Mouse (Mus musculus): ENCODE data around the gene Adgre4. TPM values are rescaled to one million over a fixed set of nuclear protein-coding genes. Genes with fewer than 3 reads are reported as not detected.
"Not testable (repeated sequence)": the region's sequence is repeated elsewhere in the genome, so short reads cannot be mapped to it uniquely, and the experiment has no call there.

Gene Adgre4
- total RNA-seq (2015; ENCODE audit: low replicate concordance), result 16.3 and 19.8 TPM in 2 replicates
- 6.3 and 7.5 TPM in 2 replicates for total RNA-seq (2017; ENCODE audit: low replicate concordance)

DNA sequence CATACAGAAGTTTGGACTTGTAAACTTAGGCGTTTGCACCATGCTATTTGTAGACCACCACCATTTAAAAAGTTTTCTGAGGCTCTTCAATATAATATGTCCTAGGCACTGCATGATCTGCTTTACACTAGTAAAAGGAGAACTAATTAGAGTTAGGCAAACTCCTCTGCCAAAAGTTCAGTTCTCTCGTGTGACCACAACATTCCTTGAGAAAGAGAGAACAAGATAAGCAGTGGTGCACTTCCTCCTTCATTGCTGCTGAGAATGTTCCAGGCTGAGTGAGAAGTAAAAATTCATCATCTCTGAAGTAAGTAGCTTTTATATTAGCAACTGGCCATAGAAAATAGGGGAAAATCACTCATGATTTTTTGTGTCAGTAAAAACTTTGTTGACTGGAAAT, at the start of gene Adgre4:
Gene Adgre4 (plus strand): TSS at position 199 of the 400 bp plus-strand sequence.
- no peak for ATAC-seq (replicated peaks; ENCODE audit: low FRiP score, poor library complexity, severe bottlenecking)

DNA sequence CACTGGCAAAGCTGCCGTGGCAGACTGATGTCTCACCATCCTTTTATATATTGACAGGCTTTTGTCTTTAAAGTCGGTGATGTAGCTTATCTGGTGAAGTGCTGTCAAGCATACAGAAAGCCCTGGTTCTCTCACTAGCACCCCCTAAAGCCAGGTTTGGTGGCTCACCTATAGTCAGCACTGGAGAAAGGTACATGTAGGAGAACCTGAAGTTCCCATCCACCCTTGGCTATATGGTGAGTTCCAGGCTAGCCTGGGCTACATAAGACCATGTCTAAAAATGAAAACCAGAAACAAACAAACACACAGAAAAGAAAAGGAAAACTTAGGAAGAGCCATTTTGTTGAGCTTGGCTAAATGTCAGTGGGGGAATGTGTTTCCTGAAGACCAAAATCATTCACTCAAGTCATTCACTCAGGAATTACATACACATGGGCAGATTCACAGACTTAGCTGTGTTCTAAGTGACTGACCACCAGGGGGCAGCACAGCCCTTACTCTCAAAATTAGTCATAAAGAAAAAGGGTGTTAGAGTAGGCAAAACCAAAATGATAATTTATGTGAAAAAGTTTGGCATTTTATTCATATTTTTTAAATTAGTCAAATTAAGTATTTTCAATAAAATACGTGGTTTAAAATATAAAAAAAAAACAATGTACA, 47.5 kb upstream of the Adgre4 start:
- ATAC-seq (replicated peaks; ENCODE audit: low FRiP score, poor library complexity, severe bottlenecking), result peak; percentile 83

DNA sequence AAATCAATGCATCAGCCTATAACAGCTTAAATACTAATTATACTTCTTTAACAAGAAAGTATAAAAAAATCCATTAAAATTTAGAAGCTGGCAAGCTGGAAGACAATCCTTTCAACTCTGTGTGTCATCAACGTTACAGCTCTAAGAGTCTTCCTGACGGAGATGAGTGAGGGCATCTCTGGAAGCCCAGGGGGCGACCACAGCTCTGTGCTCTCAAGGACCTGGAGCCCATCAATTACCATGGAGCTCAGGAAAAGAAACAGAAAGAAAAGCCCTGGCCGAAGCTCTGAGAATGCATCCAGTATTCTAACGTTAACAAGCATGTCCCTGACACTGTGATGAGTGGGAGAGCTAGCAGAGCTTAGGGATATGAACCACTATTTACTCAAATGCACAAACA, 46.9 kb upstream of the Adgre4 start:
- no peak for ATAC-seq (replicated peaks; ENCODE audit: low FRiP score, poor library complexity, severe bottlenecking)

DNA sequence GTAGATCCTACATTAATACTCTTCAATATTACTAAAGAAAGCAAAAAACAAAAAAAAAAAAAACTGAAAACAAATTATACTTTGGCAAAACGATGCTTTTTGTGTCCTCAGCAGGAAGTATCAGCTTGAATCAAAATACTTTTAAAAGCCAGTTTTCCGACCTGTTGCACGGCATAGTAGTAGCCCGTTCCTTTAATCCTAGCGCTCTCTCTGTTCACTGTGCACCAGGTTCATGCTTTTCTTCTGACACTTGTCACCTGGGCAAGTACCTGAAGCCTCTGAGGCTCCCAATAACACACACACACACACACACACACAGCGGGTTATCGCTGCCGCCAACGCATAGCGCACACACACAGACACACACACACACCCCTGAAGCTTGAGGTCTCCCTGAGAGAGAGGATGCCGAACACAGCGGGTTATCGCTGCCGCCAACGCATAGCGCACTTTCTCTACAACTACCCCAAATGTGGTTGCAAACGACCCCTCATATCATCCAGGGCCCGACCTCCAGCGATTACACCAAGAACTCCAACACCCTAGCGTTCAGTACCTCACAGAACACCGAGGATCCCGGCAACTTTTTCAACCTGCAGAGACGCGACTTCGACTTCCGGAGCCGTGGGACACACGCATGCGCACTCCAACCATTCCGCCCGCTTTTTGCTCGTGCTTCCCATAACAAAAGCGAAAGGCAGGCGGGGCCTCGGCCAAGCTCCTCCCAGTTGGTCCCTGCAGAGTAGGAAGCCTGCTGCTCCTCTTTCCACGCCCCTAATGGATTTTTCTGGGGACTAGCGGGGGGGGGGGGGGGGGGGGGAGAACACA, 37.6 kb upstream of the Adgre4 start, which contains the start of gene Pot1b:
Gene Pot1b (minus strand): TSS at position 645 of the 828 bp plus-strand sequence.
- peak; percentile 96 for ATAC-seq (replicated peaks; ENCODE audit: low FRiP score, poor library complexity, severe bottlenecking)

DNA sequence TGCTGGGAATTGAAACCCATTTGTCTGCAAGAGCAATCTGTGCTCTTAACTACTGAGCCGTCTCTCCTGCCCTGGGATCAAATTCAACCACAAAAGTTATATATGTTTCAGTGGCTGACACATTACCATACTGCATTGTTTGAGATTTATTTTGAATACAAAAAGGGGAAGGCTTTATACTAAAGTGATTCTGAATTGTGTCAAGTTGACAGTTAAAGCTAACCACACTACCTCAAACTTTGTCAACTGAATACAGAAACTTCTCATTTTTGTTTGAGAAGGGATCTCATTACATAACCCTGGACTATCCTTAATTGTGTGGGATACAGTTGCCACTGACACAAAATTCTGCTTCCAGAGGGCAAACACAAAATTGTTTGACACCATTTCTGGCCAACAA, 28.5 kb upstream of the Adgre4 start:
- ATAC-seq (replicated peaks; ENCODE audit: low FRiP score, poor library complexity, severe bottlenecking), result no peak

DNA sequence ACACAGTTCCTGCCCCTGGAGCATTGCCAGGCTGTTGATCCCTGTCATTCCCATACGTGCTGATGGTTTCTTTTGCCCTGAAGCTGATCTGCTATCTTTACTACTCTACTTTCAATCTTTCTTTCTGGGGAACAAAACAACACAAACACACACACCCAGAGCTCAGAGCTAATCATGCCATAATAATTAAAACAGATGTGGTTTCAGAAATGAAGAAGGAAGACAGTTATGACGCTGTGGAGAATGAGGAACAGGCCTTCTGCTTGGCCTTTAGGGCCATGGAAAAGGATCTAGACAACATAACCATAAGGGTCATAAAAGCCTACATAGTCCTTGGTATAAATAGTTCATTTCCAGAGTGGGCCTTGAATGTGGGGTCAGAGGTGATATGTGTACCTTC, 27.5 kb upstream of the Adgre4 start:
- ATAC-seq (replicated peaks; ENCODE audit: low FRiP score, poor library complexity, severe bottlenecking), result no peak

DNA sequence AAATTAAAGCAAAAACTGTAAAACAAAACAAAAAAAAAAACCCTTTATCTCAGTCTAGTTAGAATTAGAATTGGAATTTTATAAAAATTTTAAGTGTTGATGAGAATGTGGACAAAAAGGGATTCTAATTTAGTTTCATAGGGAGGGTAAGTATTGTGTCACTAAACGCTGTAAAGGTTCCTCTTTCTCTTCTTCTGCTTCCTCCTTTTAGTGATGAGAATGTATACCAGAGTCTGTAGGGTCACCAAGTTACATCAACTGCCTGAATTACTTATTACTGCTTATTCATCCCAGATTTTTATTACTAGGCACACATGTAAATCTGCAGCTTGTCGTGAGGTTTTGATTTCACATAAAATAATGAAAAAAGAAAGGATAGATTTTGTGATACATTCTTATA, 23.6 kb upstream of the Adgre4 start:
- no peak for ATAC-seq (replicated peaks; ENCODE audit: low FRiP score, poor library complexity, severe bottlenecking)

DNA sequence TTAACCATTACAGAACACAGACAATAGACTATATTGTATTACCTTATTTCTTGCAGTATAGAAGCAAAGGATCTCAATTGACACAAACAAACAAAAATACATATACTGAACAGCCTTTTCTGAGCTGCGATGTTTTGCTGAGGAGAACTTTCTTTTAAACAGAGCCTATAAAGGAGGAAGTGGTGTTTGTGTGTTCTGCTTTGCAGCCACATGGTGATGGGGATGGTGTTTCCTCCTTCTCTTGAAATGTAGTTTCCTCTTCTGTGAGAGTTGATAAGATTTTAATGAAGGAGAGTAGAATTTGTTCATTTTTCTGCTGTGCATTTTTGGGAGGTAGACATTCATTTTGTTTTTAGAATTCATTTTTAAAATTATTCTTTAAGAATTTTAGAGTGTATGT, 13.1 kb upstream of the Adgre4 start:
- ATAC-seq (replicated peaks; ENCODE audit: low FRiP score, poor library complexity, severe bottlenecking), result no peak

DNA sequence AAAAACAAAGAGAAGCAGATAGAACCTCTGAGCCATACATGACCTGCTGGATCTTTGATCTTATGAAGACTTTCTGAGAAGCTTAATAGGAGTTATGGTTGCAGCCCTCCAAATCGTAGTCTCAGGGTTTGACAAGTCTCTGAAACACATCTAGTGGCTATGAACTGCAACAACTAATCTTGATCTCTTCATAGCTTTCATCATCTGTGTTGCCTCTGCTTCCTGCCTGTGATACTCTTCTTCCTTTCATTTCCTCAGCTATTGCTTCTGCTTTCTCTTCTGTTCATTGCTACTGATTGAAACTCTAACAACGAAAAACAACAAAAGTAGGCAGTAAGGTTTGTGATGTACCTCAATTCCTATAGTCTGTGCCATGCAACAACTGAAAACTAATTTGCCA, 1.4 kb downstream of the Adgre4 start:
- ATAC-seq (replicated peaks; ENCODE audit: low FRiP score, poor library complexity, severe bottlenecking), result no peak

DNA sequence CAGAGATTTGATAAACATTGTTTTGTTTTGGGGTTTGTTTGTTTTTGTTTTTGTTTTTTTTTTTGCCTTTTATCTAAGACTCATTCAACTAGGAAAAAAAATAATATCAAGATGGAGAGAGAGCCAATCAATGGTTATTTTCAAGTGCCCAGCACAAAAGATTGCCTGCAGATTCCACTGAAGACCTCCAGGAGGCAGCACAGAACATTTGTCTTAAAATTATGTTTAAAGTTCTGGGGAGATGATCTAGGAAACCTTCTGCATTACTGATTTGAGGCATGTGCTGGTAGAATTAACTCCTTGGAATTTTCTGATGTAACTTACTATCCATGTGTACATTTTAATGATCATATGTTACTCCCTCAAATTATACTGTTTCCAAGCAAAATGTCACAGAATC, 63.9 kb downstream of the Adgre4 start:
- no peak for ATAC-seq (replicated peaks; ENCODE audit: low FRiP score, poor library complexity, severe bottlenecking)

DNA sequence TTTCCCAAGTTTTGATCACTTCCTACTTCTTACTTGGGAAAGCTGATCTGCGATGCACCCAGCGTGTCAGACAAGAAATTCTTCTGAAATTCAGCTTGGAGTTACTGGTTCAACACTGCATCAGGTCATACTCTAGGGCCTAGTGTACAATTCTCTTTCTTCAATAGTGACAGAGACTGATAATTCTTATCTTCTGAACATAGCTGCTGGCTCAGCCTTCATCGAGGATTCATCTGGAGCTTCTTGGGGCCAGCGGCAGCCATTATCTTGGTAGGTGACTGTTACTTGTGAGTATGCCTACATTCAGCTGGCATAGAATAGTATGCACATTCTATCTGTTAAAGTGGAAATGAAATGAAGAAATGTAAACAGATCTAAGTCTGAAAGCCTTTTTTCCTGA, 67.1 kb downstream of the Adgre4 start:
- no peak for ATAC-seq (replicated peaks; ENCODE audit: low FRiP score, poor library complexity, severe bottlenecking)

DNA sequence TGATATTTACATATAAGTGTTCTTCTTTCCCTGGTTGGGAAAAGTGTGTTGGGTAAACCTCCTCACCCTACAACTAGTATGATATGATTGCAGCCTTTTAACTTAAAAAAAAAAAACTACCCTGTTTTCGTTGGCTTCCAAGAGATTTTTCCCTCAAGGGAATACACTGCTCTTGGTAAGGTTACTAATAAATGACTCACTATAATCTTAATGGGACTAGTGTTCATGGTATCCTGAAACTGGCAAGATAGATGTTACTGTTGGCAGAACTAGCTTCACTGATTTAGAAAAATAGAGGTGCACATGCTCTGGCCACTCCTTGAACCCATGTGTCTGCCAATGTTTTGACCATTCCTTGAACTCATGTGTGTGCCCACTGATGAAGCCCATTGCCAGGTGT, 71.8 kb downstream of the Adgre4 start:
- no peak for ATAC-seq (replicated peaks; ENCODE audit: low FRiP score, poor library complexity, severe bottlenecking)

DNA sequence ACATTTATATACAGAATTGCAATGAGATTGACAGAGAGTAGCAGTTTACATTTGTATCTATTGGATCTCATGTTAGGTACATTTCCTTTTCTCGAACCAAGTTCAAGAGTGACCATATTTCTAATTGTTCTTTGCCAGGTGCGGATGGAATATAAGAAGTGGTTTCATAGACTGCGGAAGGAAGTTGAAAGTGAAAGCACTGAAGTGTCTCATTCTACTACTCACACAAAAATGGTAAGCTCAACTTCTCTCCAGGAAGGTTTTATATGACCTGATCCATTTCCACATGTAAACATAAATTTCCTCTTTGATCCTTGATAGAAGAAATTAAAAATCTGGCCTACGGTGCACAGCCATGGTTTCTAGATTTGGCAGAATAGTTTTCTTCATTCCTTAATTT, 93.3 kb downstream of the Adgre4 start:
- no peak for ATAC-seq (replicated peaks; ENCODE audit: low FRiP score, poor library complexity, severe bottlenecking)

DNA sequence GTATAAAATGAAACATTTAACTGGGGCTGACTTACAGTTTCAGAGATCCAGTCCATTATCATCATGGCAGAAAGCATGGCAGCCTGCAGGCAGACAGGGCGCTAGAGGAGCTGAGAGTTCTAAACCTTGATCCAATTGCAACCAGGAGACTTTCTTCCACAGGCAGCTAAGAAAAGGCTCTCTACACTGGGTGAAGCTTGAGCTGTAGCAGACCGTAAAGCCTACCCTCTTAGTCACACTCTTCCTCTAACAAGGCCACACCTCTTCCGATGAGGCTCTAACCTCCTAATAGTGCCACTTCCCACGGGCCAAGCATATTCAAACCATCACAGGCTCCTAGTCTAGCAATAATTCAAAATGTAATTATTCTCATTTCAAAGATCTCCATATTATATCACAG, 127.4 kb downstream of the Adgre4 start:
- ATAC-seq (replicated peaks; ENCODE audit: low FRiP score, poor library complexity, severe bottlenecking), result no peak

DNA sequence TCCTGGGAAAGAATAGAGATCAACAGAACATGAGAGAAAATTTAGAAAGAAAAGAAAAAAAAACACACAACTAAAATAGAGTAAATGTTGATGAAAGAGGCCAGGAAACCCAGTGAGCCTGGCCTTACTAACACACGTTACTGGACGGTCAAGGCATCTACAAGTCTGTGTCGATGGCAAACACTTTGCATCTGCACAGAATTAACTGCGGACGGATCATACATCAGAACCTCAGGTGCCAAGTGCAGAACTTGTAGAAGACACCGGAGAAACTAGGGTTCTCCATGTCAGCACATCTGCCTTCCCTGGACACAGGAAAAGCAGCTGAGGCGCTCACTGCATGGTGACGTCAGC, 128.5 kb downstream of the Adgre4 start:
- ATAC-seq (replicated peaks; ENCODE audit: low FRiP score, poor library complexity, severe bottlenecking), result not testable (repeated sequence)

DNA sequence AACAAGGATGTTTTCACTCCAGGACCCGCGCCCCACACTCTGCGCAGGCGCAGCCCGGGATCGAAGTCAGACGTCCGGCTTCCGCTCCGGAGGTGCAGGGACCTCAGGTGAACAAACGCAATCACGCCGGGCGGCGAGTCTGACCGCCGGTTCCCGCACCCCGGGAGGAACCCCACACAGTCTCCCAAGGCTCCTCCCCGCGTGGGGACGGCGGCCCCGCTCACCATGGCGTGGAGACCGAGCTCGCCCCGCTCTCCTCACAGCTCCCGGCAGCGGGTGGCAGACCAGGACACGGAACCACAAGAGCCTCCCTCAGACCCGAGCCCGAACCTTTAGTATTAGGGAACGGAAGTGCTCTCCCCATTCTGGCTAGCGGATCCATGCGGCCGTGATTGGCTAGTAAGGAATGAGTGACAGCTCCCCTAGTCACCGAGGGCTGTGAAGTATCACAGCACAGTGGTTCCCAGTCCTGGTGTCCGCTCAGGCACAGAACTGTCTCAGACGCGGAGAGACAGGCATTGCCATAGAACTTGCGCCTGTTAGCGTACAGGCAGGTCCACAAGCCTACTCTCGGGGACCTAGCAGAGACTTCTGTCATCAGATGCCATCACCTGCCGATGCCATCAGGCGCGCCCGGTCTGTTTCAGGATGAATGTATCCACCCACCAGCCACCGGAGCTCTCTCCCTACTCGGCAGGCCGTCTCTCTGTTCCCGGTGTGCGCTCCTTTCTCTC, 129.0 kb downstream of the Adgre4 start, which contains the start of gene Zfp119a:
Gene Zfp119a (minus strand): TSS at position 295 of the 734 bp plus-strand sequence.
- peak; percentile 97 for ATAC-seq (replicated peaks; ENCODE audit: low FRiP score, poor library complexity, severe bottlenecking)

DNA sequence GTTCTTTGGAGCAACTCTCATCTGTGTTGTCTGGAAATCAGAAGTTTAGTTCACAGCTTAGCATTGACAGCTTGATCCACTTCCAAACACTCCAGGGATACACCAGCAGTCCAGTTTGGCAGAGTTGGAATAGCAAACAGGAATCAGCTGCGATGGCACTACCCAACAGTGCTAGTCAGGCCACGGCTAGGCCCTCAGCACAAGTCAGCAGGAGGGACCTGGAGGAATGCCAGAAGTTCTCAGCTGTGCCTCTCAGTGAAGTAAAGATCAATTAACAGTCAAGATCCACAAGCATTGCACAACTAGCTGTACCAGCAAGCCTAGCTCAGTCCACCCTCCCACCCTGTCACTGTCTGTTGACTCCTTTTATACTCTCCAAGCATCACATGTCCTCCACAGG, 133.8 kb downstream of the Adgre4 start:
- ATAC-seq (replicated peaks; ENCODE audit: low FRiP score, poor library complexity, severe bottlenecking), result no peak

DNA sequence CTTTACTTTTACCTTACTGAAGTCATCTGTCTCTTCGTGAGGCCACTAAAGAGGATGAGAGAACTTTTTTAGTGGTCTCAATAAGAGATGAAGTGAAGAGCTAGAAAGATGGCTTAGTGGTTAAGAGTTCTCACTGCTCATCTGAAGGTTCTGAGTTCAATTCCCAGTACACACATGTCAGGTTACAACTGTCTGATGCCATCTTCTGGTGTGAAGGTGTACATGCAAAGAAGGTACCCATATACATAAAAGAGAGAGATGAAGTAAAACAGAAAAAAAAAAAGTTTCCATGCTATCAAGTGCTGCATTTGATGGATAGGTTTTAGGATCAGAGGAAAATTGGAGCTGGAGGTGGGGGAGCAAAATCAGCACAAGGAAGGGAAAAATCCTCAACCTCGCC, 135.1 kb downstream of the Adgre4 start:
- no peak for ATAC-seq (replicated peaks; ENCODE audit: low FRiP score, poor library complexity, severe bottlenecking)

DNA sequence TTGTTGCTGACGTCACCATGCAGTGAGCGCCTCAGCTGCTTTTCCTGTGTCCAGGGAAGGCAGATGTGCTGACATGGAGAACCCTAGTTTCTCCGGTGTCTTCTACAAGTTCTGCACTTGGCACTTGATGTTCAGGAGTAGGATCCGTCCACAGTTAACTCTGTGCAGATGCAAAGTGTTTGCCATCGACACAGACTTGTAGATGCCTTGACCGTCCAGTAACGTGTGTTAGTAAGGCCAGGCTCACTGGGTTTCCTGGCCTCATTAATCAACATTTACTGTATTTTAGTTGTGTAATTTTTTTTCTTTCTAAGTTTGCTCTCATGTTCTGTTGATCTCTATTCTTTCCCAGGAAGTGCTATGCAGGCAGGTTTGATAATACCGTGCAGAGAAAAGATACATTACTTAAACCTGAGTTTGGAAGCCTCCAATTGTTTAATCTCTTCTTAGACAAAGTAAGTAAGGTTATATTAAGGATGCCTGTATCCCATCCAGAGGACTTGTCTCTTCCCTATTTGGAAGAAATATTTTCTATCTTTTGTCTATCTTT, 142.7 kb downstream of the Adgre4 start:
- not testable (repeated sequence) for ATAC-seq (replicated peaks; ENCODE audit: low FRiP score, poor library complexity, severe bottlenecking)

DNA sequence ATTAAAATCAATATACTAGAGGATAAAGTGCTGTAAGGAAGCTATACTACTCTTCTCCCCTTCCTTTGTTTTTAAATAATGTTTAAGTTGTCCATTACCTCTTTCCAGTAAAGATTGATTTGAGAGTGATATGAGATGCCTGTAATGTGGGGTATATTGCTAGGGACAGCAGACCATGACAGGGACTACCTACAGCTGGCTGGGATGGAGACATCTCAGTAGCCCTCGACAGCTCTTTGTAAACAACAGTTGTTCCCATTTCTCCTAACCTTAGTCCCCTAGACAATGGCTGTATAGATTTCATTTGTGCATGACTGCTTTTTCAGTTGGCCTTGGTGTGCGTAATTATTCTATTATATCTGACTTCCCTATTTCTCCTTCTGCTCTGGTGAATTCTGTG, 153.3 kb downstream of the Adgre4 start:
- ATAC-seq (replicated peaks; ENCODE audit: low FRiP score, poor library complexity, severe bottlenecking), result no peak
